Mouse (Mus musculus) lung, postnatal 10 days (tissue): ENCODE results near the gene Pde4dip.

Source experiments
- DNase-seq: peaks from one replicate; pipeline ENCODE4 v3.0.0; 2021

Pde4dip gene

DNA sequence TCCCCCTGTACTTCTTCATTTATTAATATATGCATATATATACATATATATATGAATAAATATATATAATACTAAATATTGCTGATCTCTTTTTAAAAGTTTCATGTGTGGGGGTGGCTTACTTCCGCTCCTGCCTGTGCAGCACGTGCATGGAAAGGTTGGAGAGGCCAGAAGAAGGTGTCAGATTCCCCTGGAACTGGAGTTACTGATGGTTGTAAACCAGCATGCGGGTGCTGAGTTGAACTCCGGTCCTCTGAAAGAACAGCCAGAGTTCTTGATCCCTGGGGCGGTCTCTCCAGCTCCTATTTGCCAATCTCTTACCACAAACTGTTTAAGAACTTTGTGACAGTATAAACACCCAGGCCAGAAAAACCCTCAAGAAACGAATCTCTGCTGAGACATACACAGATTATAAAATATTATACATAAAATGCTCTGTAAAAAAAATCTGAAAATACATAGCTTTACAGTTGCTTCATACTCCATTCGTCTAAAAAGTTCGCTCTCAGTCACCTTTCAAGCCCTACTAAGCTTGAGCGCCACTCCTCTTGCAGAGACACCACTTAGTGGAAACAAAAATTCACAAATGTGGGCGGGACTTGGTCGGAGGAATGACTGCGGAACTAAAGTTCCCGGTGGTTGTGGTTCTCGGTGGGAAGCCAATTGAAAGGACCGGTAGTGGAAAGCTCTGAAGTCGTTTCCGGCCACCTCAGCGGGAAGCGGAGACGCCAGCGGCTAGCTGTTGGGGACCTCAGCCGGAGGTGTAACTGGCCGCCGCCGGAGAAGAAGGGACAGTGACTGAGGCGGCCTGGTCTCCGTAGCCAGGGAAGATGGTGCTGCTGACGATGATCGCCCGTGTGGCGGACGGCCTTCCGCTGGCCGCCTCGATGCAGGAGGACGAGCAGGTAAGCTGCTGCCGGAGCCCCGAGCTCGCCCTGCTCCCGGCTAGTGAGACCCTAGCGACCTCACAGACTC lies 12.3 kb upstream of the Pde4dip start, which contains the start of gene Sec22b:
Gene Sec22b (plus strand): TSS at position 675 of the 975 bp plus-strand sequence.
- DNase-seq: peak; percentile 93

DNA sequence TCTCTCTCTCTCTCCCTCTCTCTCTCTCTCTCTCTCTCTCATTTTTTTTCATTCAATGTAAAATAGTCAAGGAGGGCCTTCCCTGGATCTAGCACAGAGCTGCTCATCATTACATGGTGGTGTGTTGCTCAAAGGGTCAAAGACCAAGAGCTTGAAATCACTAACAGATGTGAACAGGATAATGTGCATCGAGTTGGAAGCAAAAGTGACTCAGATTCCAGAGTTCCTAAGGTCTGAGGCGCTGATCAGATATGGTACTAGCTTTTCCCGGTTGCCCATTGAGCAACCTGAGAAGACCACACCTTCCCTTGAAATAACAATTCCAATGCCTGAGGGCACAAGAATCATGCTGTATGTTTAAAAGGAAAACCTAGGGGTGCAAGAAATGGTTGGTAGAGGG lies 9.9 kb upstream of the Pde4dip start:
- DNase-seq: no peak

DNA sequence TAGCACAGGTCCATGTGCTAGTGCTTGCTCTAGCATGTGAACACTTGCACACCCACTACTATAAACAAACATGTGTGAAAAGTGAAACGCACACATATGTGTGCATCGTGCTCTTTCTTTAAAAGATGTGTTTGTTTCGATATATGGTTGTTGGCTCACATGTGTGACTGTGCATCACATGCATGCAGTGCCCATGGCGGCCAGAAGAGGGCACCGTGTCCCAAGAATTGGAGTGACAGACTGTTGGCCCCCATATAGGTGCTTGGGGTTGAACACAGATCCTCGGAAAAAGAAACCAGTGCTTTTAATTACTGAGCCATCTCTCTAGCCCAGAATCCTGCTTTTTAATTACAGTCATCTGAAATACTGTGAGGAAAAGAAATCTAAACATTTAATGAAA lies 6.2 kb upstream of the Pde4dip start:
- DNase-seq: peak; percentile 28

DNA sequence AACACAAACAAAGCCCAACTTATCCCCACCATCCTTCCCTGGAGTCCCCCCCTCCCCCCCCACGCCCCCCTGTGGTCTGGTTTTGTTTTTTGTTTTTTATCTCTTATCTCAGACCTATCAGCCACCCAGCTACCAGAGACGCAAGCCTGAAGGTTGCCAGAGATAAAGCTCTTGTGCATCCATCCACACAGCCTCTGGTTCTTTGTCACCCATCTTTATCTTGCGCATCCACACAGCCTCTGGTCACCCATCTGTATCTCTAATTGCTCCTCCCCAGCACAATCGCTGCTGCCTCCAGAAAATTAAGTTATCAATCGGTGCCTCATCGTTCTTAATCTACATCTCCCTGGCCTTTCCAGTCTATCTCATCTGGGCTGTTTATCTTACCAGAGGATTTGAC lies 1.7 kb upstream of the Pde4dip start:
- no peak for DNase-seq

DNA sequence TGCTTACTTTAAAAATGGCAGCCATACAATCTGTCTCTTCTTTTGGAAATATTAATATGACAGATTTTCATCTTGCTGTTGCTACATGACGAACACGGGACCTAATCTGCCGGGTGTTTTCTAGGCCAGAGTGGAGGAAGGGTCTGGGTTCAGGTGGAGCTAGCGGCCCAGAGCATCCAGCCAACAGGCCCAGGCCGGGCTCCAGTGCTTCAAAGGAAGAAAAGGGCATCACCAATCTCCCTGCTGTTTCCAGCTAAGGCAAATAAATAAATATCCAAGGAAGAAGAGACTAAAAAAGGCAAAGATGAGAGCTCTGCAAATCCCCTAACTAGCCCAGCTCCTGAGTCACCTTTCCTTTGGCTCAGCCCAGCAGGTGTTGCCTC lies 731 bp downstream of the Pde4dip start:
- DNase-seq: no peak

DNA sequence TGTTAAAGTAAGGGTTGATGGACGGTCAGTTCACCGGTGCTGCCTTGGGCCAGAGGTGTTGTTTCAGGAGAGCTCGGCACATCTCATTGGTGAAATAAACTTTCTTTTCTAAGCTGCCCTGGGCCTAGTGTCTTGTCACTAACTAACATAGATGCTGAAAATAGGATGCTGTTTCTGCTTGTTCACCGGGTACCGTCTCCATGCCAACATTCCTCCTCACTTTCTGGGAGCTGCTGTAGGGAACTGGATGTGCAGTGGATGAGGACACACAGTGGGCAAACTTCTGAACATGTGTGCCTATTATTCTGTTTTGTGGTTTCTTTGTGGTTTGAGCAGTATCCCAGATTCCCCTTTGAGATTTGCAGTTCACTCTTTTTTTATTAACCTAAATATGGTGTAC lies 6.9 kb downstream of the Pde4dip start:
- no peak for DNase-seq

DNA sequence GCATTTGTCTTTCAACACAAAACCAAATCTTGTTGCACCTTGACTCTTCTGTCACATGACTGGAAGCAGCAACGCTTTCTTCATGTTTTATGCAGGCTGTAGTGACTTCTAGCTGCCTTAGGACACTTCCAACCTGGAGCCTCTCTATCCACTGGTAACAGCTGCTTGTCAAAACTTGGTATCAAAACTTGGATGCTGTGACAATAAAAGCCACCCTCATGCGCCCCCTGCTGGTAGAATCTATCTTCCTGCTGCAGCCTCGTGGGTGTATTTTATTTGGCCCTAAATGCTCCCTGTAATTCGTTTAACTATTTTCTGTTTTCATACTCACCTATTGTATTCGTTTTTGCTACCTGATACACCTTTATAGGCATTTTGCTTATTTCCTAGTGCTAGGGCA lies 9.3 kb downstream of the Pde4dip start:
- peak; percentile 86 for DNase-seq

DNA sequence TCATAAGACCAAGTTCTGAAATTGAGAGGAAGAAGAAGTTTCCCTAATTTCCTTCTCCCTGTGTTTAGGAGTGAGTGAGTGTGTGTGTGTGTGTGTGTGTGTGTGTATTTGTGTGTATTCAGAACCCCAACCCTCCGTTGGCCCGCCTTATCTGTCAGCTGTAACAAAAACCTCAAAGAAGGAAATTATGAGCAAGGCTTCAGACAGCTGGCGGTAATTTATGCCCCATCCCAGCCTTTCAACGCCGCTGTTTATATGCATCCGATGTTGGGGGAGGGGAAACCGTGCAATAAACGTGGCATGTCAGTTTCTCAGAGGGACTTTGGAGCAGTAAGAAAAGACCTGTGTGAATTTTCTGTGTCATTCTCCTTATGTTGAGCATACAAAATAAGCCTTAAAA lies 12.2 kb downstream of the Pde4dip start:
- no peak for DNase-seq

DNA sequence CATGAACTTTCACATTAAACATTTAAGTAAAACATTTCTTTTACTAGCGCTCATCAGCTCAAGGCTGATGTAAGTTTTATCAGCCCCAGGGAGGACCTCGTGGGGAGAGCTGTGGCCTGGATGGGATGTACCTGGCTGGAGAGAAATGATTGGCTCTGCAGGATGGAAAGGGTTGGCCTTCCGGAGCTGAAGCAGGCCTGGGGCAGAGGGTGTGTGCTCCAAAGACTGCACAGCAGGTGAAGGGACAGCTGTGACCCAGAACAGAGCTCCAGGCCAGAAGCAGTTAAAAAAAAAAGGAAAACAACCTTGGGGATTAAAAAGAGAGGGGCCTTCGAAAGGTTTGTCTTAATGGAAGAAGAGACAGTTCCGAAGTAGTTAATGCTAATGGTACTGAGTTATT lies 13.7 kb downstream of the Pde4dip start:
- no peak for DNase-seq

DNA sequence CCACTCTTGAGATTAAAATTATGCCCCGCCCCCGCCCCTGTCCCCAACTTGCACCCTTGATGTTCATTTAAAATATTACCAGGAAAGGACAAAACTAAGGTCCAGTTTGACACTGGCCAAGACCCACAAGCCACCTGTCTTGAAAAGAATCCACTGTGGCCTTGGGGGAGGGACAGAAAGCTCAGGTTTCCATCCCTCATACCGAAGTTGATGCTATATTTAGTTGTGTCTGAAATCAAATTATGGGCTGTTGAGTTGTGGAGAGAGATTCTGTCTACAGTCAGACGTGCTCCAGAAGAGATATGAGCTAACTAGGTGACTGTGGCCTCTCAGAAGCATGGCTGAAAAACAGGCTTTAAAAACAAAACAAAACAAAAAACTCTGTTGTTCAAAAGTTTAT lies 18.8 kb downstream of the Pde4dip start:
- no peak for DNase-seq

DNA sequence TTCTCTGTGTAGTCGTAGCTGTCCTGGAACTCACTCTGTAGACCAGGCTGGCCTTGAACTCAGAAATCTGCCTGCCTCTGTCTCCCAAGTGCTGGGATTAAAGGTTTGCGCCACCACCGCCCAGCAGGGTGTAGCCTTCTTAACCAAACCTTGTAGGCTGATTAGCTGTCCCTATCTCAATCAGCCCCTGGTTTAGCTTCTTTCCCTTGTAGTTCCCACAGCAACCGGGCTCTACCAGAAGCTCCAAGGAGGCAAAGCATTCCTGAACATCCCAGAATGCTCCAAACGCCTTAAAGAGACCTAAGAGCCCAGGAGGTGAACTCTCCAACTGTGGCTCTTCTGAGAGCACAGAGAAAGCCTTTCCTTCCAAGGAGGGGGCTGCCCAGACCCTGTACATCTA lies 19.8 kb downstream of the Pde4dip start:
- DNase-seq: no peak

DNA sequence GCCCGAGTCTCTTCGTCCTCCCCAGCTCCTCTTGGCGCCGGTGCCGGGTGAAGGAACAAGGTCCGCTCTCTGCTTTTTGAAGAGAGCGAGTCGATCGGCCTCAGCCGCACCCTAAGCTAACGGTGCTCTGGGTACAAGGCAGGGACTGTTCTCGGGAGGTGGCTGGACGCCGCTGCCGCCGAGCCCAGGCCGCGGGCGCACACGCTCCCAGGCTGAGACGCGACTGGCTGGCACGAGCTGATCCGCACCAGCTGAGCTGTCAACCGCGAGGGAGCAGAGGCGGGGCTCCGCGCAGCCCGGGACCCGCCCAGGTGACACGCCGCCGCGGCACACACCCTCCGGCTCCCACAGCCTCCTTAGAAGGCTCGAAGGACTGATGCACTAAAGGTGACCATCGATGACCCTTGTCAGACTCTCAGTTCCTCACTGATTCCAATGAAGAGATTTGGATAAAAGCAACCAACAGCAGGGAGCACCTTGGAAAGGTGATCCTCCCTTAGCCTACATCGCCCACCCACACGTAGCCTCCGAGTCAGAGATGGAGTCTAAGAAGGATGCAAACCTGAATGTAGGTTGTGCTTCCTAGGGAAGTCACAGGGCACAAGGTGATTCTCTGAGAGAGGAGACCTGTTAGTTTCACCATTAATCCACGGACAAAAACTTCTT lies 20.4 kb downstream of the Pde4dip start:
- peak; percentile 56 for DNase-seq

DNA sequence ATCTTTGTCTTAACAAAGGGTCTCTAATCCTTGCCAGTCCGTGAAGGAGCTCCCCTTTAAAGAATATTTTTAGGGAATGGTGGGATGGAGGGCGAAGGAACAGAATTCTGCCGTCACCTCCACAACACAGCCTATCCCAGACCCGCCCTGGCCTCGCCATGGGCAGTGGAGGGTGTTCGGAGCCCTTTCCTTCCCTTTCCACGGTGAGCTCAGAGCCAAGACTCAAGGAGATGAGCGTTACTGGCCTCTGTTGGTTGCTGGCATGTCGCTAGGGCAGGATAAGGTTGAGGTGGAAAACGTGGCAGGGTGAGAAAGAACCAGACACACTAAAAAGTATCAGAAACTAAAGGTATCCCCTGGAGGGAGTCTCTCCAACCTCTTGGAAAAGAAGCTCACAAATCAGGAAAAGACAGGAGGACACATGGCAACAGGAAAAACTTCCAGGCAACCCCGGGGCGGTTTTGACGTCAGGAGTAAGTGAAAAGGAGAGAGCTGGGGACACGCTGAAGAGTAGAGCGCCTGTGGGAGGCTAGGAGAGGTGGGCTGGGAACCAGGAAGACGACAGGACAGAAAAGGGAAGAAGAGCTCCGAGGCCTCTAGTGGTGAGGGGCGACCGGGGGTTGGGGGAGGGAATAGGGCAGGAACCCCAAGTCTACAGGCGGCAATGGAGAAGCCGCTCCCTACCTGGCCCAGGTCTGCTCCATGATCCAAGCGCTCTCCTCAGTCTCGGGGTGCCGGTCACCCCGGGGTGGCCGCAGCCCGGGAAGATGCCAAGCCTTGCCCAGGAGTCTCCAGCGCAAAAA lies 21.1 kb downstream of the Pde4dip start:
- no peak for DNase-seq

DNA sequence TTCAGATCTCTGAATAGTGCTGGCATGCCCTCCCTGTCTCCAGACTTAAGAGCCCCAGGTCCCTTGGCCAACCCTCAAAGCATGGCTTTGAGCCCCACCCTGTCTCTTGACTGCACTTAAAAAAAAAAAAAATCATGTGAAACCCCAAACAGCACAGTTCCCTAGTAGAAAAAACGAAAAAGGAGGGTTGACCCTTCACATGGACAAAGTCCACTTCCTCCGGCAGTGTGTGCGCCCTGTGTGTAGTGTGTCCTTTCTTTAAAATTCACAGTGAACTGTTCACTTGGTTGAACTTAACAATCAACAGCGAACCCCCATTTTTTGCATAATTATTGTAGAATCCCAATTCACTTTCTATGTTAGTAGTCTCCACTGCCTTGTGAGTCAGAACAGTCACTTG lies 21.8 kb downstream of the Pde4dip start:
- DNase-seq: no peak

DNA sequence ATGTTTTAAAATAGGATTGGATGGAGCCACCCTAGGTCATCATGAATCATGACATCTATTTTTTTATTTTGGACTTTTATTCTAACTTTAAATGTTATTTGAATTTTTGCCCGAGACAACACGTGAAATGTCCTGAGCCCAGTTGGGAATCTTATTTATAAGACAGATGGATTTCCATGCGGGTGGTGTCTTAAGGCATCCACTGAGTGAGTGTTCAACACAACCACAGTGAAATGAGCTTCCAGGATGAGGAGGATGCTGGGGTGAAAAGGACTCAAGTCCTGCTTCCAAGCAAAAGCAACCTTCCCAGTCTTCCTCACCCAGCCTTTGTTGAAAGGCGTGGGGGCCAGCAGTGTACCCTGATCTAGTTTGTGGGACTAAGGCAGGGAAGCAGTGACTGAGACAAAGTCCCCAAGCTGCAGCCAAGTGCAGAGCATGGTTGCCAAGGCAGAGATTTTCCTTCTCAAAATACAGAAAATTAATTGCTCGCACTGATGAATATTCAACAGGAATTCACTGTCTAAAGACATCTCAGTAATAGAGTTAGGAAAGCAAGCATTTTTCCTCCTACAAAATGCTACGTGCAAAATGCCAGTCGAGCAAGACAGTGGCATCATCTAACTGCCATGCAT lies 27.6 kb downstream of the Pde4dip start:
- no peak for DNase-seq

DNA sequence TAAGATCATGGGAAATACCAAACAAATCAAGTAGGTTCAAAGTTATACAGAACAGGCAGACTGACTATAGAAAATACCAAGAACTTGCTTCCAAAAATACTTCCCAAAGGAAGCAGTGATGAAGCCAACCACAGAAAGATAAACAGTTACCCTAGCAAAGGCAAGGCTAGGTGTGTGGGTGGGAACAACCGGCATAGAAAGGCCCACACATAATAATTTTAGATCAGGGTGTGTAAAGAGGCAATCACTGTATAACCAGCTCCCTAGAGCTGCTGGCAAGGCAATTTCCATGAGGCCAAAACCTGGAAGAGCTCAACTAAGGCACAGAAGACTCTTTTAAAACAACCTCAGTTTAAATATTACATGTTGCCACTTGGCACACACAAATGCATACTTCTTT lies 29.1 kb downstream of the Pde4dip start:
- no peak for DNase-seq

DNA sequence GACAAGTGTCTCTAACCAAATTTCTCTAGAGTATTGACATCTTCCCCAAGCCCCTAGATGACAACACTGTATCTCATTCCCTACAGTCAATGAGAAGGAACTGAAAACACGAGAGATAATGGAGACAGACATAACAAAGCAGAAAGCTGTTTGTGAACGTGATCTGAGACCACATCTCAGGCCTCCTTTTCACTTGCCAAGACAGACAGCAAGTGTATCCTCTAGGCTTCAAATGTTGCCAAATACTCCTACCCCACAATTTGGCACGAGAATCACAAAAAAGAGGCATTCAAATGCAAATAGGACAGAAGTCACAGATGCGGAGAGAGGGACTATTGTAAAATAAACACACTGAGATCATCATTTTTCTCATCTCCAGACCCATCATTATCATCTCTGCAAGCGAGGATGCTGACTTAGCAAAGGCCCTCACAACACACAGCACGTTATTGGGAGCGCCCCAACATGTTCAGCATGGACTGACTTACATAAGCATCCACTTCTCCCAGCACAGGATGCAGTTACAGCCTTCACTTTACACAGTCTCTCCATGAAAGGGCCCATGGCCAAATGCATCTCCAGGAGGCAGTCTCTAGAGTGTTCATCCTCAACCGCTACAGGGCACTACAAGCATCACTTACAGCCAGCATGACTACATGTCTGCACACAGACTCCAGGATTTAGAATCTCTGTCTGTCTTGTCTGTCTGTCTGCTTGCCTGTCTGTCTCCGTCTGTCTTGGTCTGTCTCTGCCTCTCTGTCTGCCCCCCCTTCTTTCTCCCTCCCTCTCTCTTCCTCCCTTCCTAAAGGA lies 33.7 kb downstream of the Pde4dip start:
- DNase-seq: no peak

DNA sequence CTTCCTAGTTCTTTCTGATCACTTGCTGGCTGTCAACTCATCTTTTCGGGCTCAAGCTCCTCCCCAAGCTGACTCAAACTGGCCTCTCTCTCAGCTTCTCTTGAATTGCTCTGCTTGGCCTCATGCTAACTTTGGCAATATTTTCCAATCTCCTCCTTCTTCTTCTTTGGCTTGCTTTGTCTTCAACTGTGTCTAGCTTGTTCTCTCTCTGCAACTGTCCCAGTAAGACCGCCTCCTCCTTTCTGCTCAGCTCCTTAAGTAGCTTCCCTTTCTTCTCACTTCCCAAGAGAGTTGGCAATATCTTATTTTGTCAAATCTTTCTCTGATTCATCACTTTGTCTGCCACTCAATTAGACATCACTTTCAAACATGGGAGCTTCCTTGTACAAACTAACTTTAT lies 36.7 kb downstream of the Pde4dip start:
- DNase-seq: no peak

DNA sequence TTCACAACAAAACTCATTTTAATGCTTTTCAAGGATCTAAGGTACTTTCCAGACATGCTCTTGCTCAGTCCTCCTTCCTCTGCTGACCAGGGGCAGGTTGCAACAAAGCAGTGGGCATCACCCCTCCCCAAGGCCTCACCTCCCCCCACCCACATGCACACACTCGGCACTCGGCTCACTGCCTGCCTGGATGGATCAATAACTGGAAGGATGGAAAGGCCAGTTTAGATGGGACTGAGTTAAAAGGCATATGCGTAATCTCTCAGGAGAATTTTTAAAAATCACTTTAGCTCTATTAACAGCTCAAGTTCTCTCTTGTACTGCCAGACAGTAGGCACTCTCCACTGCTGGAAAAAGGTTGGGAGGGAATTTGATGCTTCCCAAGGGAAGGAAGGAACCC lies 40.9 kb downstream of the Pde4dip start:
- DNase-seq: no peak

DNA sequence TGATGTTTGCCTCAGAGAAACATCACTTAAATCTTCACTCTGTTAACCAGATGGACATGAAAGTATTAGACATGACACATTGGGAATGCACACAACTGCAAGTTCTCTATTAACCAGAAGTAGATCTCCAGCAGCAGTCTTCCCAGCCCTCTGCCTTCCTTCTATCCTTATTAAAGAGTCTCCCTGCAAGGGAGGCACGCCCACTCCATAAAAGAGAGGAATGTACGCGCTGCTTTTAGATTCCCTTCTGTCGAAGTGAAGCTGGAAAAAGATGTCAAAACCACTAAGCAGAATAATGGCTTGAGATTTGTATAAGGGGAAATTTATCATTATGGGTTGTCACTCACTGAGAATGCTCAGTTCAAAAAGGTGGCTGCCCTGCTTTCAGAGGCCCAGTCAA lies 42.1 kb downstream of the Pde4dip start:
- DNase-seq: no peak

DNA sequence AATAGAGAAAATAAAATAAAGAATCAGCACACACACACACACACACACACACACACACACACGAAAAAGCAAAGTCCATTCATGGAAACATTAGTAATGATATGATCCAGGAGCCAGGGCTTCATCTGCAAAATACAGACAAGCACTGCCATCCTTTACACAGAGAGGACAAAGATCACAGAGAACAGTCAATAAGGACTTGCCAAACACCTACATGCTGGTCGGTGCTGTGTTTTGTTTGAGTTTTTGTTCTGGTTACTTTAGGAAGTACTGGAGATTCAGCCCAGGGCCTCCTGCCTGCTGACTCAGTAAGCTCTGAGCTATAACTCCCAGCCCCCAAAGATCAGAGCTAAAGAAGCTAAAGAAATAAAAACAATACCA lies 43.7 kb downstream of the Pde4dip start:
- no peak for DNase-seq

DNA sequence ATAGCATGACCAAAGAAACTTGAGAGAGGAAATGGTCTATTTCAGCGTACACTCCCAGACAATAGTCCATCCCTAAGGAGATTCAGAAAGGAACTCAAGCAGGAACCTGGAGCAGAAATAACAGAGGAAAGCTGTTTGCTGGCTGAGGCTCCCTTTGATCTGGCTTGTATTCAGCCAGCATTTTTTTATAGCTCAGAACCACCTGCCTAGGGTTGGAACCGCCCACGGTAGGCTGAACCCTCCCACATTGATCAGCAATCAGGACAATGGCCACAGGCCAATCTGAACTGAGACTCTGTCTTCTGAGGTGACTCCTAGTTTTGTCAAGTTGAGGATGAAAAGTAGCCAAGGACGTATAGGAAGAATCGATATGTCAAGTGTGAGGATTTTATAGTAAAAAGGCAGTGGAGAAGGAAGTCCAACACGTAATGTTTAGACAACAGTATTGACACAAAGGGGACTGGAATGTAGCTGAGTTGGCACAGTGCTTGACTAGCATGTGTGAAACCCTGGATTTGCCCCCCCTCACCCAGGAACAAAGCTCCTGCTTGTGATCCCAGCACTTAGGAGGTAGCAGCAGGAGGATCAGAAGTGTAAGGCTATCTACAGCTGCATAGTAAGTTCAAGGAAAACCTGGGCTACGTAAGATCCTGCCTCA lies 44.2 kb downstream of the Pde4dip start:
- DNase-seq: peak; percentile 12
